Mouse (Mus musculus) heart, adult 2 months (tissue): ENCODE measurements around the gene Apol10b. TPM values are rescaled to one million over a fixed set of nuclear protein-coding genes. Genes with fewer than 3 reads are reported as not detected.

Source experiments
- DNase-seq, 2 experiments: peaks; one replicate each; pipeline ENCODE4 v3.0.0; 2021
- H3K27ac ChIP-seq: fragments of 200-600 bp; 2 replicates; pipeline ENCODE4 v1.8.1; 2022
- H3K27me3 ChIP-seq: fragments of 200-500 bp; 2 replicates; pipeline ENCODE4 v1.6.1; 2012; ENCODE audit warnings: mild to moderate bottlenecking, low read length, inconsistent platforms, mixed read lengths; ENCODE audit not compliant: control insufficient read depth, insufficient read depth
- H3K36me3 ChIP-seq: fragments of 200-500 bp; 2 replicates; pipeline ENCODE4 v1.6.1; 2012; ENCODE audit warnings: low read length, inconsistent platforms; ENCODE audit not compliant: control insufficient read depth, insufficient read depth
- H3K4me1 ChIP-seq: fragments of 200-500 bp; 2 replicates; pipeline ENCODE4 v1.6.1; 2011; ENCODE audit warnings: low read length; ENCODE audit not compliant: control insufficient read depth, insufficient read depth
- H3K4me3 ChIP-seq: fragments of 200-600 bp; 2 replicates; pipeline ENCODE4 v1.8.1; 2022
- H3K79me2 ChIP-seq: fragments of 200-500 bp; replicated peaks from 2 replicates; pipeline ENCODE4 v1.6.1; 2012; ENCODE audit warnings: mild to moderate bottlenecking, inconsistent platforms, low read length, moderate library complexity, mixed read lengths; ENCODE audit not compliant: control insufficient read depth, insufficient read depth
- H3K9ac ChIP-seq: fragments of 200-500 bp; 2 replicates; pipeline ENCODE4 v1.6.1; 2012; ENCODE audit warnings: low read depth, mild to moderate bottlenecking, control low read depth, inconsistent platforms, low read length, mixed read lengths
- CTCF ChIP-seq: fragments of 200-600 bp; IDR thresholded peaks from 2 replicates; pipeline ENCODE4 v1.8.1; 2022; ENCODE audit warnings: antibody characterized with exemption, mild to moderate bottlenecking, moderate library complexity
- EP300 ChIP-seq: fragments of 200-500 bp; IDR thresholded peaks from 2 replicates; pipeline ENCODE4 v1.6.1; 2011; ENCODE audit warnings: low read depth, low read length, control low read depth; ENCODE audit not compliant: insufficient read depth
- POLR2A ChIP-seq: fragments of 200-500 bp; IDR thresholded peaks from 2 replicates; pipeline ENCODE4 v1.6.1; 2011; ENCODE audit warnings: mild to moderate bottlenecking, low read depth, low read length, control low read depth; ENCODE audit not compliant: insufficient read depth
- WGBS: fragments of 180-500 bp; shearing (Covaris S2); methylation state at CpG from one replicate; pipeline ENCODE4 v1.1.7; 2018; 5-methylcytosine and 5-hydroxymethylcytosine counted together
- intact Hi-C: fragments of 180-260 bp; cut with DNase I; formaldehyde crosslinking; loops from one replicate; pipeline ENCODE4 v1.15.1; 2025
- polyA plus RNA-seq: library from polyadenylated mRNA; depleted of rRNA; stranded (reverse); fragments of >200 nt; gene quantifications from 2 replicates; pipeline ENCODE4 v1.2.3, GENCODE M21; 2012
- total RNA-seq, 2 experiments: library from RNA; stranded (reverse); gene quantifications; 2 replicates each; pipeline ENCODE4 v1.2.3; 2021

Apol10b gene
- total and polyA plus RNA-seq, 3 experiments: 1.3 to 3.0 (median 1.9) TPM

DNA sequence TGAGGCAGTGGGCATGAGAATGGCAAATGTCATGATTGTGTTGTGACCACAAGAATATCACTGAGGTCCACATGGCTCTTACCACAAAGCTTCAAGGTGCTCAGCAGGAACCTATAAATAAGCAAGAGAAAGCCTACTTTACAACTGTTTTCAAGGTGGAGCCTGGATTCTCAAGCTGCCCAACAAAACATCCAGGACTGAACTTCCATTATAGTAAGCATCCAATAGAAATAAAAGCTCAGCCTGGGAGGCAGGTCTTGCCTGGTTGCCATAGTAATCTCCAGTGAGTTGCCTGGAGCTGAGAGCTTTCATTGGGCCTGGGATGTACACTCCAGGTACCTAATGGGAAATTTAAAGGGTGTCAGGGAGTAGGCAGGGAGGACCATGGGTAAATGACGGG, 3.0 kb upstream of the Apol10b start, which contains the start of gene Gm36245:
TSS of gene Gm36245 (plus strand) at position 301 of the 400 bp plus-strand sequence.
- intact Hi-C loops: no loop called here
- Histone ChIP-seq H3K9ac (0 out of 2 replicates have a peak within 1 kb of the TSS, but pooled peaks have one; percentile 19), H3K36me3 (peaks cover 2% of the 10 kb centered on the region), H3K4me3 (no peak within 1 kb of the TSS), H3K27me3 (no peaks in the 10 kb centered on the region), H3K27ac (peak within 1 kb of the TSS; percentile 77), H3K4me1 (peaks cover 11% of the 10 kb centered on the region), H3K79me2 (no peaks in the 10 kb centered on the region)
- TF ChIP-seq POLR2A: no peak
- TF ChIP-seq CTCF: no peak
- TF ChIP-seq EP300: no peak
- no peak for DNase-seq
- WGBS: 92% methylated on average over 1 of the region's 1 CpGs

DNA sequence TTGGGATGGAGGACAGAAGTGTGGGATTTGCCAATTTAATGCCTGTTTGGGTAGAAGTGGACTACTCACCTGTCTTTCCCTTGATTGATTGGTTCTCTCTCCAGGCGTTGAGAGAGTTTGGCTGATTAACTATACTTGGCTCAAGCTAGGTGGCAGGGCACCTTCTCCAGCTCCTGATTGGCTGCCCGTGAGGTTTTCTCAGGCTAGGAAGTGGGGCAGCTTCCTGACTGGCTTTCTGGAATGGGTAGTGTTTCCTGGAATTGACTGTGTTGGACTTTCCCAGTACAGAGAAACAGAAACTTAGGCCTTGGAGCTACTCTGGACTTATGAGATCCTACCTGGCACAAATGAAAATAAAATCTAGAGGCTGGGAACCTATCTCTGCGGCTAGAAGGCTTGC, 2.5 kb upstream of the Apol10b start:
- DNase-seq: peak in 1 of 2 experiments; percentile 31
- 55% methylated on average over 3 of the region's 3 CpGs for WGBS
- Histone ChIP-seq H3K27me3 (no peaks in the 10 kb centered on the region), H3K36me3 (peaks cover 2% of the 10 kb centered on the region), H3K4me1 (peaks cover 14% of the 10 kb centered on the region), H3K4me3 (no peak overlapping the region), H3K79me2 (no peaks in the 10 kb centered on the region), H3K9ac (0 out of 2 replicates have a peak overlapping the region, but pooled peaks have one; percentile 19), H3K27ac (peak overlapping the region; percentile 77)
- intact Hi-C loops: no loop called here
- TF ChIP-seq POLR2A: peak; percentile 37; the same call in 1 of the 2 replicates
- TF ChIP-seq CTCF: no peak
- TF ChIP-seq EP300: peak; percentile 57; the same call in 1 of the 2 replicates

DNA sequence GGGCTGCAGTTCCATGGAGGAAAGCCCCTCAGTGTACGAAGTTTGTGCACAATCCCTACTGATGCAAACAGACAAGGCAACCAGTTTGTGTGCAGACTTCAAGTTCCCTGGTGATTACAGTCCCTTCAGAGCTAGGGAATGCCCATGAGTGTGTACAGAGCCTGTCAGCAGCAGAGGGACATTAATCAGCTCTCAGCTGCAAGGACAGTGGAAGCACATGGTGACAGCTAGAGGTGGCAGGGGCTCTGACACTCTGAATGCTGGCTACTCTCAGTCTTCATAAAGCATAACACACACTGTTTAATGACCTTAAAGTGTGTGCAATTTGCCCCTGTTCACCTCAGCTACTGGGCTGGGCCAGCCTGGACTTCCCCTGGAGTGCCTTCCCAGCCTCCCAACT, 2.4 kb downstream of the Apol10b start:
- peaks cover 6% of the 10 kb centered on the region for H3K36me3 ChIP-seq
- WGBS: 74% methylated on average over 1 of the region's 1 CpGs

DNA sequence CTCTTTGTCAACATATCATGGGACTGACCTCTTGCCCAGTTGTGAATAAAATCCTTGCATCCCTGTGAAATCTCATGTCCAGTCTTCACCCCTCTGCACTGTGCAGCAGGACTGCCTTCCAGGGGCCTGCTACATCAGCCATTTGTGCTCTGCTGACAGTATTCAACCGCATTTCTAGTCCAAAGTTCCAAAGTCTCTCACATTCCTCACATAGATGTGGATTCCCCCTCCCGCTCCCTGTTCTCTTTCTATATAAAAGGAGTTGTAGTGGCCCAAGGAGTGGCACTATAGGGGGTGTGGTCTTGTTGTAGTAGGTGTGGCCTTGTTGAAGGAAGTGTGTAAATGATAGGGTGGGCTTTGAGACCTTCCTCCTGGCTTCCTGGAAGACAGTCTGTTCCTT, 5.0 kb downstream of the Apol10b start:
- Histone ChIP-seq H3K4me1 (peaks cover 18% of the 10 kb centered on the region), H3K27me3 (no peaks in the 10 kb centered on the region), H3K9ac (no peak overlapping the region), H3K36me3 (peaks cover 6% of the 10 kb centered on the region), H3K79me2 (no peaks in the 10 kb centered on the region), H3K27ac (no peak overlapping the region), H3K4me3 (no peak overlapping the region)
- DNase-seq: no peak
- intact Hi-C loops: no loop called here
- 69% methylated on average over 2 of the region's 2 CpGs for WGBS
- no peak for TF ChIP-seq EP300
- no peak for TF ChIP-seq CTCF
- TF ChIP-seq POLR2A: no peak

More for the DNA sequence above, 2.4 kb downstream of the Apol10b start:
- intact Hi-C loops: no loop called here
- Histone ChIP-seq H3K27ac (no peak overlapping the region), H3K9ac (no peak overlapping the region), H3K4me3 (no peak overlapping the region), H3K79me2 (no peaks in the 10 kb centered on the region), H3K4me1 (peaks cover 23% of the 10 kb centered on the region), H3K27me3 (no peaks in the 10 kb centered on the region)
- DNase-seq: no peak
- no peak for TF ChIP-seq CTCF
- TF ChIP-seq EP300: no peak
- TF ChIP-seq POLR2A: no peak

DNA sequence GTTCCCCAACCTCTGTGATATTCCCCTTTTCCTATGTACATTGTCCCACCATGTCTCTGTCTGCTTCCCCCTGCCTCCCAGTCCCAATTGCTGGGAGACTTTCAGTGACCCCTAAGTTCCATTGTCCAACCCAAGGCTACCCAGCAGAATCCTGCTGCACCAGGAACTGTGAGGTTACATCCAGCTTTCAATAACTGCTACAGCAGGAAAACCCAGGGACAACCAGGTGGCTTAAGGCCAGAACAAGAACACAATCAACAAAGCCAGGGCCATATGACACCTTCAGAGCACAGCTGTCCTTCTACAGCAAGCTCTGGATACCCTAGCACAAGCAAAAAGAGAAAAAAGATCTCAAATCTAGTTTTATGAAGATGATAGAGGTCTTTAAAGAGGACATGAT, 6.9 kb downstream of the Apol10b start:
- no peaks in the 10 kb centered on the region for H3K79me2 ChIP-seq
- H3K9ac ChIP-seq: no peak overlapping the region
- TF ChIP-seq POLR2A (no peak), EP300 (0 out of 2 replicates have a peak, but pooled peaks have one; percentile 35), CTCF (no peak)
- H3K4me1 ChIP-seq: peaks cover 18% of the 10 kb centered on the region
- intact Hi-C loops: no loop called here
- no peak overlapping the region for H3K4me3 ChIP-seq
- H3K27me3 ChIP-seq: no peaks in the 10 kb centered on the region
- H3K36me3 ChIP-seq: peaks cover 6% of the 10 kb centered on the region
- H3K27ac ChIP-seq: no peak overlapping the region
- no peak for DNase-seq

DNA sequence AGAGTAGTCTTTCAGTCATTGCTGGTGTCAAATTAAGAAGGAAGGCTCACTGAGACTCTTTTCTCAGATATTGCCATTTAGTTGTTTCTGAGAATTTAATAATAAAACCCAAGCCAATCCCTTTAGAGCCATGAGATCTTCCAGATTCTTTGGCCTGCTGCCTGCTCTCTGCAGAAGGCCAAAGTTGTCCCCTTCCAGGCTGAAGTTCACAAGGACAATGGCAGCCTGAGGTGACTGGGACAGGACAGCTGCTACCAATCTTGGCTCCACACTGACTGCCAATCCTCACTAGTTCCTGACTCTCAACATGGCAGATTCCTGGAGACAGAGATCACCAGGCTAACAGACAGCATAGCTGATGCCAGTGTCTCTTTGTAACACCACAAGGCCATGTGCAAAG, 8.9 kb downstream of the Apol10b start:
- no peak overlapping the region for H3K4me3 ChIP-seq
- intact Hi-C loops: no loop called here
- H3K36me3 ChIP-seq: peaks cover 9% of the 10 kb centered on the region
- H3K27ac ChIP-seq: no peak overlapping the region
- no peaks in the 10 kb centered on the region for H3K79me2 ChIP-seq
- no peak for TF ChIP-seq EP300
- no peak for TF ChIP-seq CTCF
- no peak for TF ChIP-seq POLR2A
- DNase-seq: peak in 1 of 2 experiments; percentile 42
- no peaks in the 10 kb centered on the region for H3K27me3 ChIP-seq
- peaks cover 17% of the 10 kb centered on the region for H3K4me1 ChIP-seq
- no peak overlapping the region for H3K9ac ChIP-seq
